Mouse (Mus musculus): ENCODE measurements around the gene Gm973.

DNA sequence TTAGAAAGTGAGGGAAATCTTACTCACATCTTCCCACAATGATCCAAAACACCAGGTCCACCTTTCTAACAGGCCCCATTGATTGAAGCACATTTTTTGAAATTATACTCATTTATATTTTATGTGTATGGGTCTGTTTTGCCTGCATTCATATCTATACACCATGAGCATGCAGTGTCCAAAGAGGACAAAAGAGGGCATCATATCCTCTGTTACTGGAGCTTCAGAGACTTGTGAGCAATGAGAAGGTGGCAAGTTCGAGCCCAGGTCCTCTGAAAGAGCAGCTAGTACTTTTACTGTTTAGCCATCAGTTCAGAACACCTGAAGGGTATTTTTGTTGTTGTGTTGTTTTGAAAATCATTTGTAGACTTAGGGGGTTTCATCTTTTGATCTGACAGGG lies 52.2 kb downstream of the Gm973 start:
- TF ChIP-seq CTCF (IDR thresholded peaks at IDR 0.05; ENCODE audit: control insufficient read depth, insufficient read depth, insufficient read length) (no peak), MYOD1 (IDR thresholded peaks at IDR 0.05; ENCODE audit: control insufficient read depth, insufficient read length, low read depth) (no peak)

All from C2C12 (cell line).